Mouse (Mus musculus) left cerebral cortex, adult 2 months (tissue): ENCODE results near the gene Trmt61a. TPM values are rescaled to one million over a fixed set of nuclear protein-coding genes. Genes with fewer than 3 reads are reported as not detected.
"Not testable (repeated sequence)": the region's sequence is repeated elsewhere in the genome, so short reads cannot be mapped to it uniquely, and the experiment has no call there.

Experiments used
- DNase-seq, 2 experiments: peaks; one replicate each; pipeline ENCODE4 v3.0.0; 2021 to 2022; ENCODE audit warnings: low spot score in 2 of 2, mixed read lengths in 1 of 2; ENCODE audit errors: extremely low spot score in 1 of 2
- H3K27ac ChIP-seq: fragments of 200-600 bp; 2 replicates; pipeline ENCODE4 v1.8.1; 2022
- H3K4me3 ChIP-seq: fragments of 200-600 bp; 2 replicates; pipeline ENCODE4 v1.8.1; 2022
- CTCF ChIP-seq: fragments of 200-600 bp; IDR thresholded peaks from 2 replicates; pipeline ENCODE4 v1.8.1; 2022; ENCODE audit warnings: antibody characterized with exemption, mild to moderate bottlenecking, moderate library complexity
- intact Hi-C: fragments of 180-260 bp; cut with DNase I; formaldehyde crosslinking; loops from one replicate; pipeline ENCODE4 v1.15.1; 2025
- long read RNA-seq, 2 experiments: library from polyadenylated mRNA; stranded (forward); transcript quantifications; one replicate each; pipeline ENCODE4 v2.0.0; 2021; ENCODE audit warnings: borderline mapping rate in 2 of 2
- total RNA-seq, 2 experiments: library from RNA; stranded (reverse); gene quantifications; 2 replicates each; pipeline ENCODE4 v1.2.3; 2021

Gene Trmt61a
- total RNA-seq: 10 to 100 TPM; 18.9 to 20.2 TPM
- long read RNA-seq, experiment 1, transcript Trmt61a-201 (3 exons, 2,433 nt): major isoform, 12 of 18 reads
- long read RNA-seq, experiment 1, partial matches to known transcripts: 5 of 18 reads
- long read RNA-seq, experiment 1, other reads (novel, unspliced or antisense): 1 of 18 reads
- long read RNA-seq, experiment 2, transcript Trmt61a-201 (3 exons, 2,433 nt): major isoform, 14 of 15 reads
- long read RNA-seq, experiment 2, partial matches to known transcripts: 1 of 15 reads
- long read RNA-seq, experiment 2, other reads (novel, unspliced or antisense): 0 of 15 reads

GRCm38 (mm10) chr12:111677882-111678669 lies at the start of gene Trmt61a:
Gene Trmt61a (plus strand): TSS chr12:111678105.
- Histone ChIP-seq H3K27ac (peak within 1 kb of the TSS; percentile 93), H3K4me3 (peak within 1 kb of the TSS; percentile 82)
- DNase-seq: peak; percentile 88
- no peak for TF ChIP-seq CTCF
- intact Hi-C loops: no loop called here

- TF ChIP-seq CTCF: peak; percentile 81
- Histone ChIP-seq H3K4me3 (no peak overlapping the region), H3K27ac (no peak overlapping the region)
- intact Hi-C loops: loop anchor here (5.0 kb wide), 2 partner anchors 76 to 221 kb away; partner anchors contain the start of gene Mark3
- DNase-seq: peak; percentile 66 to 72
Observed at GRCm38 (mm10) chr12:111648061-111648645, 29.8 kb upstream of the Trmt61a start.

- peak overlapping the region; percentile 85 for H3K27ac ChIP-seq
- no peak for TF ChIP-seq CTCF
- no peak overlapping the region for H3K4me3 ChIP-seq
- intact Hi-C loops: loop anchor here (1.0 kb wide), 2 partner anchors 43 to 79 kb away; no protein-coding TSS in a partner anchor
- no peak for DNase-seq
Observed at GRCm38 (mm10) chr12:111652953-111653352, 25.0 kb upstream of the Trmt61a start.

- H3K27ac ChIP-seq: peak overlapping the region; percentile 85
- TF ChIP-seq CTCF: peak; percentile 94
- intact Hi-C loops: loop anchor here (1.0 kb wide), 2 partner anchors 43 to 79 kb away; no protein-coding TSS in a partner anchor
- no peak overlapping the region for H3K4me3 ChIP-seq
- DNase-seq: peak; percentile 76 to 81
Observed at GRCm38 (mm10) chr12:111653434-111653833, 24.5 kb upstream of the Trmt61a start.

- no peak for TF ChIP-seq CTCF
- Histone ChIP-seq H3K27ac (no peak overlapping the region), H3K4me3 (no peak overlapping the region)
- DNase-seq: no peak
- intact Hi-C loops: no loop called here
Observed at GRCm38 (mm10) chr12:111655695-111656094, 22.2 kb upstream of the Trmt61a start.

GRCm38 (mm10) chr12:111659331-111659730 lies 18.6 kb upstream of the Trmt61a start:
- Histone ChIP-seq H3K4me3 (no peak overlapping the region), H3K27ac (no peak overlapping the region)
- TF ChIP-seq CTCF: no peak
- intact Hi-C loops: no loop called here
- DNase-seq: no peak

GRCm38 (mm10) chr12:111660628-111661027 lies 17.3 kb upstream of the Trmt61a start:
- no peak overlapping the region for H3K27ac ChIP-seq
- intact Hi-C loops: no loop called here
- no peak overlapping the region for H3K4me3 ChIP-seq
- TF ChIP-seq CTCF: no peak
- no peak for DNase-seq

GRCm38 (mm10) chr12:111661554-111661953 lies 16.4 kb upstream of the Trmt61a start:
- H3K4me3 ChIP-seq, H3K27ac ChIP-seq, intact Hi-C loops, DNase-seq: not testable (repeated sequence)

- DNase-seq: peak in 1 of 2 experiments; percentile 32
- H3K4me3 ChIP-seq: no peak overlapping the region
- H3K27ac ChIP-seq: peak overlapping the region; percentile 99
- TF ChIP-seq CTCF: no peak
- intact Hi-C loops: no loop called here
Observed at GRCm38 (mm10) chr12:111663228-111664143, 14.4 kb upstream of the Trmt61a start.

- no peak for TF ChIP-seq CTCF
- peak overlapping the region; percentile 99 for H3K27ac ChIP-seq
- DNase-seq: no peak
- H3K4me3 ChIP-seq: no peak overlapping the region
- intact Hi-C loops: no loop called here
Observed at GRCm38 (mm10) chr12:111664144-111664634, 13.7 kb upstream of the Trmt61a start.
